Mouse (Mus musculus) lung, embryonic 16.5 days (tissue): Measurements from ENCODE around the gene Sema5a. TPM values are rescaled to one million over a fixed set of nuclear protein-coding genes. Genes with fewer than 3 reads are reported as not detected.

Experiments used
- ATAC-seq: fragments of 200-750 bp; cut with Nextera tagmentation; 2 replicates; pipeline ENCODE4 v1.8.0; 2017; ENCODE audit warnings: low read depth, mild to moderate bottlenecking, moderate library complexity
- H3K27ac ChIP-seq: fragments of 300-500 bp; sonication (generic); 2 replicates; pipeline ENCODE4 v1.5.1; 2014; ENCODE audit warnings: mild to moderate bottlenecking, control low read depth, low read length
- H3K27me3 ChIP-seq: fragments of 300-500 bp; sonication (generic); 2 replicates; pipeline ENCODE4 v1.6.1; 2014; ENCODE audit warnings: low read depth, low read length, mixed read lengths; ENCODE audit not compliant: control insufficient read depth, insufficient read depth
- H3K36me3 ChIP-seq: fragments of 300-500 bp; sonication (generic); 2 replicates; pipeline ENCODE4 v1.6.1; 2014; ENCODE audit warnings: low read length; ENCODE audit not compliant: control insufficient read depth, insufficient read depth
- H3K4me1 ChIP-seq: fragments of 300-500 bp; sonication (generic); replicated peaks from 2 replicates; pipeline ENCODE4 v1.6.1; 2014; ENCODE audit warnings: low read length, mixed read lengths; ENCODE audit not compliant: control insufficient read depth, insufficient read depth
- H3K4me2 ChIP-seq: fragments of 300-500 bp; sonication (generic); 2 replicates; pipeline ENCODE4 v1.6.1; 2014; ENCODE audit warnings: low read depth, low read length, control low read depth
- H3K4me3 ChIP-seq: fragments of 300-500 bp; sonication (generic); 2 replicates; pipeline ENCODE4 v1.5.1; 2014; ENCODE audit warnings: mild to moderate bottlenecking, low read length, control low read depth
- H3K9ac ChIP-seq: fragments of 300-500 bp; sonication (generic); 2 replicates; pipeline ENCODE4 v1.6.1; 2014; ENCODE audit warnings: low read length, control low read depth
- H3K9me3 ChIP-seq: fragments of 300-500 bp; sonication (generic); 2 replicates; pipeline ENCODE4 v1.6.1; 2016; ENCODE audit warnings: low read length; ENCODE audit not compliant: control insufficient read depth
- WGBS: fragments of 180-500 bp; shearing (Covaris S2); extraction: QIAGEN DNeasy Blood & Tissue Kit; methylation state at CpG from one replicate; pipeline ENCODE4 v1.1.7; 2014; 5-methylcytosine and 5-hydroxymethylcytosine counted together
- polyA plus RNA-seq: library from polyadenylated mRNA; unstranded; fragments of >200 nt; fragmentation: Nextera tagmentation; extraction: Ambion mirVana; gene quantifications from 2 replicates; pipeline ENCODE4 v1.2.1, GENCODE M21; 2015

Gene Sema5a
- polyA plus RNA-seq, 1 experiment from 2014 or later = 14.0 TPM

DNA sequence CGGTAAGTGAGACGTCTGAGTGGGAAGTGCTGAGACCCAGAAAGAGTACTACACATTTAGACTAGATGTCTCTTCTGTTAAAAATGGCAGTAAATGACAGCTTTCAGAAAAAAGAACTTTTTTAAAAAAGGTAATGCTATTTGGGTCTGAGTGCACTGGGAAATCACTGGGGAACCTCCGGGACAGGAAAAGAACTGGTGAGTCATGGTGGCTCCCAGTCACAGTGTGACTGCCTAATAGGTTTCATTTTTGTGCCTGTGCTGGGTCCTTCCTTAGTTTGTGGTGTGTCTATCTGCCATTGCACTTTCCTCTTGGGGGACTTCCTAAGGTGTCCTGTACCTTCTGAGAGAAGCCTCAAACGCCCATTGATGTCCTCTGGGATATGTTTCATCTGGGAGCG lies 102.7 kb downstream of the Sema5a start:
- Histone ChIP-seq H3K9ac (no peak overlapping the region), H3K27ac (no peak overlapping the region), H3K9me3 (no peaks in the 10 kb centered on the region), H3K36me3 (no peaks in the 10 kb centered on the region), H3K4me2 (no peak overlapping the region), H3K27me3 (no peaks in the 10 kb centered on the region), H3K4me3 (no peak overlapping the region), H3K4me1 (no peaks in the 10 kb centered on the region)
- ATAC-seq = no peak
- 78% methylated on average over 5 of the region's 5 CpGs for WGBS

DNA sequence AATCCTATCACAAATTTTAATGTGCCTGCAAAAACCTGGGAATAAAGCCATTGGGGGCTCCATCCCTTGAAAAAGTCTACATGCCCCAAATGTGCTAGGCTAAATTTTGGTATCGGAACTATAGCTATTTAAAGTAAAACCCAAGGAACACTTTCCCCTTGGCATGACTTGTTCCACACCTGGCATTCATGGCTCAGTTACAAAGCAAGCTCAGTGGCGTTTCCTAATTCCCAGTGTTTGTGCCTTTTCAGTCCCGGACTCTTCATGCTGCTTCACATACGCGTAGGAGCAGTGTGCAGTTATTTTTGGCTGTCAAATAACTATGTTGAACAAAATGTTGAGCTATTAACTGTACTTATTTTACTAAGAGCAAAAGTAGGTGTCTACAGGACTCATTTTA lies 104.7 kb downstream of the Sema5a start:
- H3K27me3 ChIP-seq = no peaks in the 10 kb centered on the region
- H3K4me3 ChIP-seq = no peak overlapping the region
- no peak overlapping the region for H3K27ac ChIP-seq
- no peak overlapping the region for H3K9ac ChIP-seq
- no peak for ATAC-seq
- no peaks in the 10 kb centered on the region for H3K9me3 ChIP-seq
- H3K36me3 ChIP-seq = no peaks in the 10 kb centered on the region
- peaks cover 8% of the 10 kb centered on the region; the same call in 1 of the 2 replicates for H3K4me1 ChIP-seq
- no peak overlapping the region for H3K4me2 ChIP-seq
- 88% methylated on average over 5 of the region's 5 CpGs for WGBS

DNA sequence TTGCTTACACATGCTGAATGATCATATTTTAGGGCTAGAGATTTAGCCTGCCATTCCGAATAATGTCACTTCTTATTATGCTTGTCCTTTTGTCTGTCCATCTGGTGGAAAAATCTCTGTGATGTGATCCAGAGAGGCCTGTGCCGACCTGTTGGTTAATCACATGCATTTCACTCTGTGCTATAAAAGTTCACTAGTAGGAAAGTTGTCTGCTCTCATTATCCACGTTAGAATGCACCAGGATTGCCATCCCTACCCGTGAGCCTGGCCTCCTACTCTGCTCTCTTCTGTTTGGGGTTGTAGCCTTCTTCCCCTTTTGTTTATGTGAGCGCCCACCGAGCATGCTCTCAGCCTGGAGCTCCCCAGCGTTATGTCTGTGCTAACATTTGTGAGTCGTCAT lies 108.4 kb downstream of the Sema5a start:
- Histone ChIP-seq H3K27me3 (no peaks in the 10 kb centered on the region), H3K4me3 (no peak overlapping the region), H3K4me2 (no peak overlapping the region), H3K4me1 (peaks cover 8% of the 10 kb centered on the region; the same call in 1 of the 2 replicates), H3K9me3 (no peaks in the 10 kb centered on the region), H3K36me3 (no peaks in the 10 kb centered on the region), H3K27ac (no peak overlapping the region), H3K9ac (no peak overlapping the region)
- no peak for ATAC-seq
- 55% methylated on average over 8 of the region's 8 CpGs for WGBS

DNA sequence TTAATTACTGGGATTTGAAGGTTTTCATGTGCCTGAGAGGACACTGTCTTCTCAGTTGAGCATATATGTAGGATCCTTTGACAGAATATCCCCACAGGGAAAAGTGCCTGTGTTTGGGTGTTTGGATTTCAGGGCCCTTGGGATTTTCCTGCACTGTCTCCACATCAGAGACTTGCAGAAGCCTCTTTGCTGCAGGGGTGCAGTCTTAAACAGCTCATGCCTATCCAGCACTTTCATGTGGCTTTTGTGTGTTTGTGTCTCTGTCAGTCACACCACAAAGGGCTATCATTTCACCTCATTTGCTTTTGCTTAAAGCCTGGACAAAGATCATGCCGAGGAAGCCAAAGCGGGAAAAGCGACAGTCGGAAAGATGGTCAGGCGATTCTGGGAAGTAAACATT lies 108.9 kb downstream of the Sema5a start:
- Histone ChIP-seq H3K27me3 (no peaks in the 10 kb centered on the region), H3K9me3 (no peaks in the 10 kb centered on the region), H3K4me2 (no peak overlapping the region), H3K36me3 (no peaks in the 10 kb centered on the region), H3K4me3 (no peak overlapping the region), H3K27ac (no peak overlapping the region), H3K4me1 (peaks cover 8% of the 10 kb centered on the region; the same call in 1 of the 2 replicates), H3K9ac (no peak overlapping the region)
- WGBS = 46% methylated on average over 5 of the region's 5 CpGs
- ATAC-seq = 0 out of 2 replicates have a peak, but pooled peaks have one; percentile 47

DNA sequence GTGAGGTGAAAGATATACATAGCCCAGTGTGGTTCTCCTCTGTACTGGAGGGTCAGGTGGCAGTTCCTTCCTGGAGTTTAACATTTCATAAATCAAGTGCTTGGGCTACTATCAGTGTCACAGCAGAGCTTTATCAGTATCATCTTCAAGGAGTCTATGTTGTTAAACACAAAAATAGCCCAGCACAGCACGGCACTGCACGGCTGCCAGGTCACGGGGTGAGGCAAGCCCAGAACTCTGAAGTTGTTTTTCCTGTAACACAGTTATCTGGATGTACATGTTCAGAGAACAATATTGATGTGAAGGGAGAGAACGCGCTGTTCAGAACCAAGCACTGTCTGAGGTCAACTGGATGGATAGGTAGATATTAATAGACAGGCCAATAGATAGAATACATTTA lies 112.2 kb downstream of the Sema5a start:
- H3K36me3 ChIP-seq = peaks cover 2% of the 10 kb centered on the region; the same call in 1 of the 2 replicates
- H3K9ac ChIP-seq = no peak overlapping the region
- H3K4me1 ChIP-seq = peaks cover 8% of the 10 kb centered on the region; the same call in 1 of the 2 replicates
- no peak for ATAC-seq
- no peaks in the 10 kb centered on the region for H3K9me3 ChIP-seq
- 67% methylated on average over 5 of the region's 5 CpGs for WGBS
- no peak overlapping the region for H3K4me2 ChIP-seq
- H3K4me3 ChIP-seq = no peak overlapping the region
- no peak overlapping the region for H3K27ac ChIP-seq
- no peaks in the 10 kb centered on the region for H3K27me3 ChIP-seq

DNA sequence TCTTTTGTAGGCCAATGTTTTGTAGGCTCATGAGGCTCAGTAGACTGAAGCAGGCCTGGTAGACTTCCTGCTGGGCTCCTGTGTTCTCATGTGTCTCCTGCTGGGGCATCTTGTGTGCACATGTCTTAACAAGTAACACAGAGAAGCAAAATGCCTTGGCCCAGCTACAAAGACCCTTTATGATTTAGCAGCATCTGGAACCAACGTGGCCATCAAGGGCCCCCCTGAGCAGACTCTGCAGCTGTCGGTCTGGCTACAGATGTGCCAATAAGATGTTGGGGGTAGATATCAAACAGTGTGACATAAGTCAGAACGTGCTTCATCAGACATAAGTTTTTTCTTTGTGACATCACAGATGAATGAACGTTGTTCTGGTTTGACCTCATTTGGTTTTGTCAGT lies 123.2 kb downstream of the Sema5a start:
- Histone ChIP-seq H3K9ac (no peak overlapping the region), H3K36me3 (no peaks in the 10 kb centered on the region), H3K4me1 (no peaks in the 10 kb centered on the region), H3K9me3 (no peaks in the 10 kb centered on the region), H3K27me3 (no peaks in the 10 kb centered on the region), H3K4me2 (no peak overlapping the region), H3K27ac (no peak overlapping the region), H3K4me3 (no peak overlapping the region)
- 62% methylated on average over 4 of the region's 4 CpGs for WGBS
- ATAC-seq = no peak

DNA sequence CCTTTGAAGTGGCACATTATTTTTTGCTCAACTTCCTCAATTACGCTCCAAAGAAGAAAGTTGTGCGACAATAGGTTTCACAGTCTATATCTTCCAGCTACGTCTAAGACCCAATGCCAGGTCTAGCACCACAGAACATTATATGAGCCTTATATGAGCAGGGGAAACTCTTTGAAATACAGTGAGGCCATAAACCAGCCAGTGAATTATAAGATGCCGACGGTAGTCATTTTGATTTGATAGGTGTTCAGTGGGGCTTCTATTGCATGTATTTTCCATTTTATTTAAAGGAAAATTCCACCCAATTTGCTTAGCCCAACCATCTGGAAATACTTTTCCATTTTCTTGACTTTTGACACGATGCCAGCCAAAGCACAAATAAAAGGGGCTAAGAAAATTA lies 126.3 kb downstream of the Sema5a start:
- ATAC-seq = no peak
- no peak overlapping the region for H3K9ac ChIP-seq
- WGBS = 81% methylated on average over 6 of the region's 6 CpGs
- H3K36me3 ChIP-seq = no peaks in the 10 kb centered on the region
- no peak overlapping the region for H3K4me3 ChIP-seq
- H3K27me3 ChIP-seq = no peaks in the 10 kb centered on the region
- no peaks in the 10 kb centered on the region for H3K9me3 ChIP-seq
- no peaks in the 10 kb centered on the region for H3K4me1 ChIP-seq
- no peak overlapping the region for H3K4me2 ChIP-seq
- H3K27ac ChIP-seq = no peak overlapping the region

DNA sequence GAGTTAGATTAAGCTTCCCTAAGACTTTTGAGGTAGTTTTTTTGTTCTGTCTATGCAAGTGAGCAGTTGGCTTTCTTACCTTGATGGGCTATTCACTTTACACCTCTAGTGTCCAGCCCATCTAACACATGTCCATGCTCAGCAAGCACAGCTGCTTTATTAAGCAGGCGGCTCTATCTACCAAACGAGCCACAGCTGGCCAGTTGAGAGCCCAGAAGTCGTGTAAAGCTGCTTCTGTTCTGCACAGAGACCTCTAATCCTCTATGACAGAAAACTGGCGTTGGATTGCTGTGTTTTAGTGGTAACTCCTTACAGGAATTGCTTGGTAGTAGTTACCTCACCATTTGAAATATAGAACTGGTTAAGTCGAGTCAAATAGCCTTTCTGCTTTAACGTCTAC lies 126.8 kb downstream of the Sema5a start:
- Histone ChIP-seq H3K4me2 (no peak overlapping the region), H3K9me3 (no peaks in the 10 kb centered on the region), H3K27me3 (no peaks in the 10 kb centered on the region), H3K9ac (no peak overlapping the region), H3K27ac (no peak overlapping the region), H3K36me3 (no peaks in the 10 kb centered on the region), H3K4me3 (no peak overlapping the region), H3K4me1 (no peaks in the 10 kb centered on the region)
- 62% methylated on average over 6 of the region's 6 CpGs for WGBS
- no peak for ATAC-seq

DNA sequence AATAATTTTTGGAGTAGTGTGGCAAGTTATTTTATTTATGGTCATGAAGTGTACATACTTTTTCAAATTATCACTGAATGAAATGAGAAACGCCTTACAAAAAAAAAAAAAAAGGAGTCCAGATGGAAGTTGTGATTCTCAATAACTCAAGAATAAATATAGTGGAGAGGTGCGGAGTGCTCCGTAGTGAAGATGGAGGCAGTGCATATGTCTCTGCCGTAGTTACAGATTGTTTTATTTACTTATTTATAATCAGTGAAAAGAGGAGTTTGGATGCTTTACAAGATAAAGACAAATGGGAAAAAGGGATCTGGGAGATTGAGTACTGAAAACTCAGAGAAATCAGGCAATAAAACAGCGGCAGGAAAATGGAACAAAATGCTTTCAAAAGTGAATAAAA lies 131.7 kb downstream of the Sema5a start:
- no peaks in the 10 kb centered on the region for H3K36me3 ChIP-seq
- no peak overlapping the region for H3K9ac ChIP-seq
- H3K27me3 ChIP-seq = no peaks in the 10 kb centered on the region
- no peaks in the 10 kb centered on the region for H3K4me1 ChIP-seq
- WGBS = 63% methylated on average over 5 of the region's 5 CpGs
- no peak overlapping the region for H3K27ac ChIP-seq
- no peak for ATAC-seq
- H3K4me3 ChIP-seq = no peak overlapping the region
- no peak overlapping the region for H3K4me2 ChIP-seq
- H3K9me3 ChIP-seq = no peaks in the 10 kb centered on the region

DNA sequence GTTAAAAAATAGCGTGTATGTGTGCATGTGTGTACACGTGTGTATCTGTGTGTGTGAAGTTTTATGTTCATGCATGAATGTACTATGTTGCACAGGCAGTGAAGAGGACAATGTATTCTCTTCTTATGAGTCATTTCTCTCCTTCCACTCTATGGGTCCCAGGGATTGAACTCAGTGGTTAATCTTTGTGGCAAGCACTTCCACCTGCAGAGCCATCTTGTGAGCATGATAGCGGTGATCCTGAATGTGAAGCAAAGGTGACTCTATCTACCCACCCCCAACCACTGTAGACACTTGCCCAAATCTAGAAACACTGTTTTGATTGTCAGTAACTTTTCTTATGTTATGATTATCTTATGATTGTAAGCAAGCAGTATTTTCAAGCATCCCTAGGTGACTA lies 133.2 kb downstream of the Sema5a start:
- H3K27me3 ChIP-seq = no peaks in the 10 kb centered on the region
- H3K9ac ChIP-seq = no peak overlapping the region
- H3K27ac ChIP-seq = no peak overlapping the region
- H3K4me2 ChIP-seq = no peak overlapping the region
- H3K9me3 ChIP-seq = no peaks in the 10 kb centered on the region
- no peaks in the 10 kb centered on the region for H3K36me3 ChIP-seq
- WGBS = 93% methylated on average over 3 of the region's 3 CpGs
- H3K4me3 ChIP-seq = no peak overlapping the region
- H3K4me1 ChIP-seq = no peaks in the 10 kb centered on the region
- no peak for ATAC-seq
